Mouse (Mus musculus) myocyte (in vitro differentiated cells): ENCODE data around the gene Mrpl9. TPM values are rescaled to one million over a fixed set of nuclear protein-coding genes. Genes with fewer than 3 reads are reported as not detected.

Experiments used
- H3K27me3 ChIP-seq: one replicate; pipeline ENCODE4 v1.6.1; 2011; ENCODE audit not compliant: control insufficient read depth, insufficient read depth, insufficient read length
- H3K36me3 ChIP-seq: one replicate; pipeline ENCODE4 v1.6.1; 2011; ENCODE audit not compliant: control insufficient read depth, insufficient read depth
- H3K4me2 ChIP-seq: one replicate; pipeline ENCODE4 v1.6.1; 2011; ENCODE audit warnings: low read depth, control low read depth
- H3K4me3 ChIP-seq: one replicate; pipeline ENCODE4 v1.5.1; 2011; ENCODE audit warnings: mild to moderate bottlenecking, control low read depth, moderate library complexity
- H3K79me2 ChIP-seq: one replicate; pipeline ENCODE4 v1.6.1; 2011; ENCODE audit not compliant: control insufficient read depth, insufficient read depth
- H3ac ChIP-seq: one replicate; pipeline ENCODE4 v1.6.1; 2011; ENCODE audit not compliant: control insufficient read depth, insufficient read length
- CEBPB ChIP-seq: IDR thresholded peaks from 2 replicates; pipeline ENCODE4 v1.6.1; 2011; ENCODE audit warnings: mild to moderate bottlenecking, moderate library complexity; ENCODE audit not compliant: poor library complexity, insufficient read depth, severe bottlenecking
- E2F4 ChIP-seq: IDR thresholded peaks from one replicate; pipeline ENCODE4 v1.6.1; 2011; ENCODE audit warnings: mild to moderate bottlenecking, control low read depth, moderate library complexity; ENCODE audit not compliant: insufficient read depth
- MAX ChIP-seq: IDR thresholded peaks from one replicate; pipeline ENCODE4 v1.6.1; 2011; ENCODE audit warnings: low read depth, mild to moderate bottlenecking, control low read depth
- MYOD1 ChIP-seq, 3 experiments: IDR thresholded peaks; one replicate each; pipeline ENCODE4 v1.6.1; 2011; ENCODE audit warnings: control low read depth in 2 of 3, low read depth in 2 of 3, mild to moderate bottlenecking in 2 of 3, moderate library complexity in 1 of 3; ENCODE audit not compliant: insufficient read length in 2 of 3, control insufficient read depth in 1 of 3
- MYOG ChIP-seq, 3 experiments: IDR thresholded peaks; one replicate each; pipeline ENCODE4 v1.6.1; 2011; ENCODE audit warnings: control low read depth in 2 of 3, low read depth in 2 of 3, mild to moderate bottlenecking in 2 of 3; ENCODE audit not compliant: insufficient read length in 2 of 3, control insufficient read depth in 1 of 3, insufficient read depth in 1 of 3
- POLR2A ChIP-seq: IDR thresholded peaks from one replicate; pipeline ENCODE4 v1.6.1; 2011; ENCODE audit warnings: low read depth, mild to moderate bottlenecking, control low read depth, moderate library complexity; ENCODE audit not compliant: insufficient read length
- POLR2AphosphoS2 ChIP-seq: IDR thresholded peaks from one replicate; pipeline ENCODE4 v1.6.1; 2011; ENCODE audit warnings: low read depth, control low read depth; ENCODE audit not compliant: insufficient read length
- REST ChIP-seq: IDR thresholded peaks from one replicate; pipeline ENCODE4 v1.6.1; 2011; ENCODE audit warnings: mild to moderate bottlenecking, control low read depth, moderate library complexity; ENCODE audit not compliant: insufficient read depth, insufficient read length
- SRF ChIP-seq: IDR thresholded peaks from one replicate; pipeline ENCODE4 v1.6.1; 2011; ENCODE audit warnings: low read depth; ENCODE audit not compliant: control insufficient read depth, insufficient read length
- TCF12 ChIP-seq: IDR thresholded peaks from one replicate; pipeline ENCODE4 v1.6.1; 2011; ENCODE audit warnings: mild to moderate bottlenecking, control low read depth; ENCODE audit not compliant: poor library complexity, insufficient read depth, severe bottlenecking
- TCF3 ChIP-seq: IDR thresholded peaks from one replicate; pipeline ENCODE4 v1.6.1; 2011; ENCODE audit warnings: low read depth, control low read depth; ENCODE audit not compliant: insufficient read length
- USF1 ChIP-seq: IDR thresholded peaks from one replicate; pipeline ENCODE4 v1.6.1; 2011; ENCODE audit warnings: low read depth, mild to moderate bottlenecking, control low read depth, moderate library complexity
- polyA plus RNA-seq: library from polyadenylated mRNA; unstranded; fragments of >200 nt; fragmentation: generic; extraction: Trizol; gene quantifications from one replicate; pipeline ENCODE4 v1.2.1, GENCODE M21; 2012; ENCODE audit warnings: missing spikeins

Gene Mrpl9
- polyA plus RNA-seq, 1 experiment, result 75.1 TPM

DNA sequence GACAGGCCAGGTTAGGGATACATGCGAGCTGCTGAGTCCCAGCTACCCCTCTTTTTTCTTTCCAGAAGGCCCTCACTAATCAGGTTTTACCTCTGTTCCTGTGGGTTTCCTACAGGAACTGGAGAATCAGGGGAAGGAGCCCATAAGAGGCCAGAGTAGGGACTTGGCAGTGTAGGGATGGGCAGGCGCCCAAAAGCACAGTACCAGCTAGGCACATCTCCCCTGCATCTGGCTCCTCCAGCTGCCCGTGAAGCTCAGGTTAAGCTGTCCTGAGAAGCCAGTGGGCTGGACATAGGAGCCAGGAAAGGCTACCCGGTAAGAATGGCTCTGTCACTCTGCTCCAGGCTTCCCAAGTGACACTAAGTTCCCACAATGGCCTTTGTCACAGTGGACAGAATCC is 38.3 kb downstream of the Mrpl9 start:
- H3K4me2 ChIP-seq, result no peak overlapping the region
- H3K27me3 ChIP-seq, result no peaks in the 10 kb centered on the region
- H3K4me3 ChIP-seq, result no peak overlapping the region
- H3K36me3 ChIP-seq, result no peaks in the 10 kb centered on the region
- TF ChIP-seq POLR2A (no peak), MYOD1 (IDR thresholded peaks at IDR 0.05; ENCODE audit: control insufficient read depth in 1 of 3, insufficient read length in 2 of 3, low read depth in 2 of 3) (no peak), MAX (no peak), USF1 (no peak), POLR2AphosphoS2 (no peak), CEBPB (no peak), SRF (no peak), TCF12 (no peak), TCF3 (no peak), E2F4 (no peak), MYOG (IDR thresholded peaks at IDR 0.05; ENCODE audit: control insufficient read depth in 1 of 3, insufficient read depth in 1 of 3, insufficient read length in 2 of 3, low read depth in 2 of 3) (no peak), REST (no peak)
- H3ac ChIP-seq, result no peak overlapping the region
- no peaks in the 10 kb centered on the region for H3K79me2 ChIP-seq

DNA sequence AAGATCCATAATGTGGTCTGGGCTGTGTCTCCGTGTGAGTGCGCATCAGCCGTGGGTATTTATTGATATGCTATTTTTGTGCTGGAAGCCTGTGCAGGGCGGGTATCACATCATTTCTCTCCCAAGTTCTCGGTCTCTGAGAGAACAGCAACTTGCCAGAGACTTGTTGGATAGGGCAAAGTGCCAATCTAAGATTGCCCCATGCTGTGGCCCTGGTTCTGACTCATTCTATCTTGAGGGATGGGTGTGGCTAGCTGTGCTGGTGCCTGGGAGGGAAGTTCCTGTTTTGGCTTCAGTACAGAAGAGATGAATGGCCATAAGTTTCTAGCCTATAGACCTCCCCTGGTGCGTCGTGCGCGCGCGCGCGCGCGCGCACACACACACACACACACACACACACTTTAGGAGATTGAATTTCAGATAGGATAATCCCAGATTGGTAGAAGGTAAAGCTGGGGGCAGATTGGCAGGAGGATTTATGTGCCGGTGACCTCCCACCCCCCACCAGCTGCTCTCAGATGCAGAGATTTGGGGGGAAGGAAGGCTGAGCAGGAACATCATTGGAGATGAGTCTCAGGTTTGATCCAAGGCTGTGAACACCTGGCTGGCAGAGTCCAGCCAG is 39.8 kb downstream of the Mrpl9 start:
- Histone ChIP-seq H3K4me3 (no peak overlapping the region), H3K4me2 (no peak overlapping the region), H3K36me3 (no peaks in the 10 kb centered on the region), H3K27me3 (no peaks in the 10 kb centered on the region), H3K79me2 (no peaks in the 10 kb centered on the region), H3ac (no peak overlapping the region)
- TF ChIP-seq MYOG (IDR thresholded peaks at IDR 0.05; ENCODE audit: control insufficient read depth in 1 of 3, insufficient read depth in 1 of 3, insufficient read length in 2 of 3, low read depth in 2 of 3) (no peak), CEBPB (peak; percentile 30; the same call in 1 of the 2 replicates), MAX (no peak)

DNA sequence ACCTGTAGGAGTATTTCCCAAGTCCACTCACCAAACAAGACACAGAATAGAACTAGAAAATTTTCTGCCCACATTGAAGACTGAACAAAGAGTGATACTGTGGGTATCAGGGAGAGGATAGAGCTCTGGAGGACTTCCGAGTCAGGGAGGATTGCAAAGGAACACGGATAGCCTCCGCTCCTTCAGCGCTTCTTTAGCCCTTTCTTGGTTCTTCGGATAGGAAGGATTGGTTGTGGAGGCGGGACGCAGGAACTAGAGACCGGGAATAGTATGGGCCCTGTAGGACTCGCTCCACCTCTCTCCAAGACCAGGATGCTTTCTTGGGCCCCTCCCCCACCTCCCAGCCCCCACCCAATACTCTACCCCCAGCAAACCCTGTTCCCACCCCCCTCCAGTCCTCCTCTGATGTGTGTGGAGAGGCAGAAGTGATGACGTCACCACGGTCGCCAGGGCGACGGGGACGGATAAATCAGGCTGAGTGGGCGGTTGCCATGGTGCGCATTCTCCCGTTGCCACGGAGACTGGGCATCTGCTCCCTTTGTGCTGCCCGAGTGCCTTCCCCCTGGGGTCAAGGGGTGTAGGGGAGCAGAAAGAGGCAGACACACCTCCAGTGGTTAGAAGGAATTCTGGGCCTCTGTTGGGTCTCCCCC is 40.8 kb downstream of the Mrpl9 start:
- Histone ChIP-seq H3K4me2 (no peak overlapping the region), H3K36me3 (no peaks in the 10 kb centered on the region), H3K27me3 (no peaks in the 10 kb centered on the region), H3ac (no peak overlapping the region), H3K79me2 (no peaks in the 10 kb centered on the region), H3K4me3 (no peak overlapping the region)
- TF ChIP-seq TCF12, result no peak

DNA sequence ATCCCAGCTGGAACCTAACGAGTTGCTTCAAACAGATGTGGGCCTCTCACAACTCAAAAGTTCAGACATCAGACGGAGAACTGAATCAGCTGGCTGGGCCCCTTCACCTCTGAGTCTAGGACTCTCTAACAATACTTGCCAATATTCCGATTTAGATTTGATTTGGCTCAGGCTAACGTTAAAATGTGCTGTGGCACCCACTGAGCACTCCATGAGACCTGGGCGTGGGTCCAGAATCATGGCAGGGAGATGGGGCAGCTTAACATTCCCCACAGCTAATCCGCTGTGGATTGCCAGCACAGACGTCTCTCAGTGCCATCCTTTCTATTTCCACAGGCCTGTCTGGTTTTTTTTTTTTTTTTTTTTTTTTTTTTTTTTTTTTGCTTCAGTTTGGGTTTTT is 42.8 kb downstream of the Mrpl9 start:
- Histone ChIP-seq H3K36me3 (no peaks in the 10 kb centered on the region), H3K79me2 (no peaks in the 10 kb centered on the region), H3K27me3 (no peaks in the 10 kb centered on the region), H3K4me3 (no peak overlapping the region), H3ac (no peak overlapping the region), H3K4me2 (no peak overlapping the region)
- TF ChIP-seq MAX, result no peak
- TF ChIP-seq E2F4, result no peak
- TF ChIP-seq MYOG (IDR thresholded peaks at IDR 0.05; ENCODE audit: control insufficient read depth in 1 of 3, insufficient read depth in 1 of 3, insufficient read length in 2 of 3, low read depth in 2 of 3), result no peak
- no peak for TF ChIP-seq POLR2AphosphoS2

- H3K79me2 ChIP-seq, result no peaks in the 10 kb centered on the region
- H3ac ChIP-seq, result no peak overlapping the region
- no peaks in the 10 kb centered on the region for H3K36me3 ChIP-seq
- H3K4me2 ChIP-seq, result no peak overlapping the region
- H3K27me3 ChIP-seq, result no peaks in the 10 kb centered on the region
- H3K4me3 ChIP-seq, result no peak overlapping the region
- TF ChIP-seq REST, result no peak
- no peak for TF ChIP-seq MYOD1 (IDR thresholded peaks at IDR 0.05; ENCODE audit: control insufficient read depth in 1 of 3, insufficient read length in 2 of 3, low read depth in 2 of 3)
- no peak for TF ChIP-seq E2F4
- TF ChIP-seq TCF12, result no peak
- TF ChIP-seq USF1, result no peak
- TF ChIP-seq SRF, result no peak
Measured at GRCm38 (mm10) chr3:94487581-94487980, 44.5 kb downstream of the Mrpl9 start.
